Mouse (Mus musculus): ENCODE data around the gene Astn2.

DNA sequence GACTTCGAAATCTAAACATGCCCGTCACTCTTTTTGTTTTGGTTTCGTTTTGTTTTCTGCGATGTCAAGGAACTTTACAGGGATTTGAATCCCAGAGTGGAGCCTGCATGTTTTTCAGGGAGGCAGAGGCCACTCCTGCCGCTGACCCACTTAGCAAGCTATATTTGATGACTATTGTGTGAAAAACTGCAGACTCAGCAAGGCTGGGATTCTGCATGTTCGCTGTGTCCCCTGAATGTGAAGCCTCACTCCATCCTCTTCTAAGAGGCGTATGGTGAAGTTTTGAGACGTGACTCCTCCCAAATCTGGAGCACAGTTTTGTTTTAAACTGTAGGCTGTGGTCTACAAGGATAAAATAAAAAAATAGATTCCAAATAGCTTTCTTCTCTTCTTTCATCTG lies 10.4 kb upstream of the Astn2 start:
- TF ChIP-seq CTCF (IDR thresholded peaks at IDR 0.05; ENCODE audit: borderline replicate concordance, control insufficient read depth, extremely low read depth, insufficient read depth, low read length, poor library complexity), result no peak
- no peak for TF ChIP-seq POLR2A (IDR thresholded peaks at IDR 0.05; ENCODE audit: control insufficient read depth, extremely low read depth, insufficient read depth, low read length, poor library complexity)
